Mouse (Mus musculus) olfactory bulb, adult 2 months (tissue): ENCODE data around the gene Itga1.

Source experiments
- CTCF ChIP-seq: fragments of 200-500 bp; IDR thresholded peaks from 2 replicates; pipeline ENCODE4 v1.5.1; 2012; ENCODE audit warnings: low read depth, mild to moderate bottlenecking, low read length, moderate library complexity; ENCODE audit not compliant: insufficient read depth
- POLR2A ChIP-seq: fragments of 200-500 bp; IDR thresholded peaks from 2 replicates; pipeline ENCODE4 v1.6.1; 2012; ENCODE audit warnings: mild to moderate bottlenecking, low read depth, low read length, moderate library complexity; ENCODE audit not compliant: insufficient read depth

- TF ChIP-seq CTCF: no peak
- no peak for TF ChIP-seq POLR2A
Measured at GRCm38 (mm10) chr13:114907876-114908275, 193.9 kb downstream of the Itga1 start.
